Mouse (Mus musculus): ENCODE results near the gene Dtnbp1.

DNA sequence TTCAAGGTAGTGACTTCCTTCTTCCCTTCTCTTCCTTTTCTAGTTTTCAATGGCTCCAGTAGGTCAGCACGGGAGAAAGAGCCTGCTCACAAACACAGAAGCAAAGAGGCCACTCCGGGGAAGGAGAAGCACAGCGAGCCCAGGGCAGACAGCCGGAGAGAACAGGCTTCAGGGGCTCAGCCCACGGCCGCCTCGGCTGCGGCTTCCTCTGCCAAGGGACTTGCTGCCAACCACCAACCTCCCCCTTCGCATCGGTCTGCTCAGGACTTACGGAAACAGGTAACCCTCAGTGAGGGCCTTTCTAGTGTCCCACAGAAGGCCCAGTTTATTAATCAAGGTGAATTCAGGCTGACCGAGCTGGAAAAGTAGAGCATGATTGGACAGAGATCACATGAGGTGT, 105.7 kb downstream of the Dtnbp1 start:
- TF ChIP-seq POLR2A (IDR thresholded peaks at IDR 0.05; ENCODE audit: low read depth, low read length) (no peak), CTCF (IDR thresholded peaks at IDR 0.05; ENCODE audit: extremely low read depth, insufficient read depth, insufficient read length, insufficient replicate concordance) (no peak)

All from spleen, adult 2 months (tissue).